Mouse (Mus musculus): ENCODE measurements around the gene Nsun2. TPM values are rescaled to one million over a fixed set of nuclear protein-coding genes. Genes with fewer than 3 reads are reported as not detected.
"Not testable (repeated sequence)": the region's sequence is repeated elsewhere in the genome, so short reads cannot be mapped to it uniquely, and the experiment has no call there.

Gene Nsun2
- polyA plus RNA-seq, 1 experiment from 2014 or later = 189 TPM

- H3K4me3 ChIP-seq; H3K36me3 ChIP-seq; ATAC-seq; H3K9me3 ChIP-seq (replicated peaks); H3K9ac ChIP-seq; H3K27me3 ChIP-seq (replicated peaks); H3K27ac ChIP-seq; H3K4me1 ChIP-seq; H3K4me2 ChIP-seq: not testable (repeated sequence)
- 79% methylated on average over 5 of the region's 5 CpGs for WGBS (ENCODE audit: insufficient replicate concordance)
Observed at GRCm38 (mm10) chr13:69600863-69601262, 67.3 kb downstream of the Nsun2 start.

GRCm38 (mm10) chr13:69601321-69601720 is 67.8 kb downstream of the Nsun2 start:
- no peaks in the 10 kb centered on the region for H3K27me3 ChIP-seq (replicated peaks)
- no peaks in the 10 kb centered on the region for H3K9me3 ChIP-seq (replicated peaks)
- no peak for ATAC-seq
- H3K4me1 ChIP-seq = no peaks in the 10 kb centered on the region
- no peak overlapping the region for H3K27ac ChIP-seq
- H3K4me3 ChIP-seq = no peak overlapping the region
- no peak overlapping the region for H3K4me2 ChIP-seq
- no peak overlapping the region for H3K9ac ChIP-seq
- WGBS (ENCODE audit: insufficient replicate concordance) = 63% methylated on average over 5 of the region's 5 CpGs
- no peaks in the 10 kb centered on the region for H3K36me3 ChIP-seq

- H3K27me3 ChIP-seq (replicated peaks) = peaks cover 6% of the 10 kb centered on the region; the same call in 1 of the 2 replicates
- ATAC-seq = no peak
Observed at GRCm38 (mm10) chr13:69604670-69605069, 71.1 kb downstream of the Nsun2 start.

GRCm38 (mm10) chr13:69608734-69609133 is 75.2 kb downstream of the Nsun2 start:
- Histone ChIP-seq H3K27ac (no peak overlapping the region), H3K9me3 (replicated peaks) (no peaks in the 10 kb centered on the region), H3K36me3 (peaks cover 8% of the 10 kb centered on the region), H3K27me3 (replicated peaks) (peaks cover 16% of the 10 kb centered on the region; the same call in 1 of the 2 replicates), H3K4me3 (no peak overlapping the region), H3K4me2 (no peak overlapping the region), H3K4me1 (peaks cover 32% of the 10 kb centered on the region), H3K9ac (no peak overlapping the region)
- WGBS (ENCODE audit: insufficient replicate concordance) = 19% methylated on average over 8 of the region's 8 CpGs
- ATAC-seq = no peak

More at GRCm38 (mm10) chr13:69604670-69605069, 71.1 kb downstream of the Nsun2 start:
- Histone ChIP-seq H3K4me2 (no peak overlapping the region), H3K27ac (no peak overlapping the region), H3K36me3 (no peaks in the 10 kb centered on the region), H3K4me1 (peaks cover 8% of the 10 kb centered on the region; the same call in 1 of the 2 replicates), H3K9ac (no peak overlapping the region), H3K9me3 (replicated peaks) (no peaks in the 10 kb centered on the region), H3K4me3 (no peak overlapping the region)
- WGBS (ENCODE audit: insufficient replicate concordance) = 65% methylated on average over 1 of the region's 1 CpGs

- Histone ChIP-seq H3K36me3 (peaks cover 28% of the 10 kb centered on the region), H3K4me2 (peak overlapping the region; percentile 93), H3K9me3 (replicated peaks) (no peaks in the 10 kb centered on the region), H3K9ac (peak overlapping the region; percentile 72), H3K4me1 (peaks cover 35% of the 10 kb centered on the region), H3K27ac (peak overlapping the region; percentile 49; the same call in 1 of the 2 replicates), H3K27me3 (replicated peaks) (peaks cover 16% of the 10 kb centered on the region; the same call in 1 of the 2 replicates), H3K4me3 (peak overlapping the region; percentile 81)
- no peak for ATAC-seq
- 1% methylated on average over 40 of the region's 40 CpGs for WGBS (ENCODE audit: insufficient replicate concordance)
Observed at GRCm38 (mm10) chr13:69610751-69611397, 77.3 kb downstream of the Nsun2 start.

- 2% methylated on average over 69 of the region's 69 CpGs for WGBS (ENCODE audit: insufficient replicate concordance)
- peak; percentile 98 for ATAC-seq
- Histone ChIP-seq H3K36me3 (peaks cover 35% of the 10 kb centered on the region), H3K9me3 (replicated peaks) (no peaks in the 10 kb centered on the region), H3K4me1 (peaks cover 40% of the 10 kb centered on the region), H3K27me3 (replicated peaks) (peaks cover 16% of the 10 kb centered on the region; the same call in 1 of the 2 replicates), H3K4me3 (peak within 1 kb of the TSS; percentile 81), H3K27ac (peak within 1 kb of the TSS; percentile 49), H3K9ac (peak within 1 kb of the TSS; percentile 84), H3K4me2 (peak within 1 kb of the TSS; percentile 93)
Observed at GRCm38 (mm10) chr13:69611398-69612174, 78.0 kb downstream of the Nsun2 start, which contains the start of gene Srd5a1. Srd5a1 (minus strand) TSS chr13:69611442.

- Histone ChIP-seq H3K27me3 (replicated peaks) (peaks cover 16% of the 10 kb centered on the region; the same call in 1 of the 2 replicates), H3K9me3 (replicated peaks) (no peaks in the 10 kb centered on the region), H3K27ac (peak overlapping the region; percentile 38), H3K9ac (peak overlapping the region; percentile 84), H3K36me3 (peaks cover 41% of the 10 kb centered on the region), H3K4me2 (peak overlapping the region; percentile 93), H3K4me1 (peaks cover 40% of the 10 kb centered on the region), H3K4me3 (peak overlapping the region; percentile 81)
- no peak for ATAC-seq
- 0% methylated on average over 24 of the region's 24 CpGs for WGBS (ENCODE audit: insufficient replicate concordance)
Observed at GRCm38 (mm10) chr13:69612175-69612544, 78.6 kb downstream of the Nsun2 start.

- peaks cover 22% of the 10 kb centered on the region for H3K4me1 ChIP-seq
- H3K27ac ChIP-seq = no peak overlapping the region
- H3K4me3 ChIP-seq = no peak overlapping the region
- H3K27me3 ChIP-seq (replicated peaks) = no peaks in the 10 kb centered on the region
- H3K36me3 ChIP-seq = peaks cover 84% of the 10 kb centered on the region
- no peaks in the 10 kb centered on the region for H3K9me3 ChIP-seq (replicated peaks)
- WGBS (ENCODE audit: insufficient replicate concordance) = 64% methylated on average over 6 of the region's 6 CpGs
- no peak overlapping the region for H3K9ac ChIP-seq
- no peak for ATAC-seq
- no peak overlapping the region for H3K4me2 ChIP-seq
Observed at GRCm38 (mm10) chr13:69616716-69617115, 83.2 kb downstream of the Nsun2 start.

GRCm38 (mm10) chr13:69623843-69624242 is 90.3 kb downstream of the Nsun2 start:
- 78% methylated on average over 5 of the region's 5 CpGs for WGBS (ENCODE audit: insufficient replicate concordance)
- Histone ChIP-seq H3K4me1 (no peaks in the 10 kb centered on the region), H3K36me3 (peaks cover 96% of the 10 kb centered on the region), H3K9ac (no peak overlapping the region), H3K4me3 (no peak overlapping the region), H3K9me3 (replicated peaks) (no peaks in the 10 kb centered on the region), H3K27me3 (replicated peaks) (no peaks in the 10 kb centered on the region), H3K4me2 (no peak overlapping the region), H3K27ac (no peak overlapping the region)
- ATAC-seq = no peak

- H3K27ac ChIP-seq = no peak overlapping the region
- peaks cover 96% of the 10 kb centered on the region for H3K36me3 ChIP-seq
- H3K9me3 ChIP-seq (replicated peaks) = no peaks in the 10 kb centered on the region
- H3K4me2 ChIP-seq = no peak overlapping the region
- H3K27me3 ChIP-seq (replicated peaks) = no peaks in the 10 kb centered on the region
- no peak overlapping the region for H3K9ac ChIP-seq
- WGBS (ENCODE audit: insufficient replicate concordance) = 78% methylated on average over 3 of the region's 3 CpGs
- H3K4me1 ChIP-seq = no peaks in the 10 kb centered on the region
- ATAC-seq = no peak
- H3K4me3 ChIP-seq = no peak overlapping the region
Observed at GRCm38 (mm10) chr13:69624510-69624909, 91.0 kb downstream of the Nsun2 start.

GRCm38 (mm10) chr13:69627941-69628340 is 94.4 kb downstream of the Nsun2 start:
- Histone ChIP-seq H3K9me3 (replicated peaks) (no peaks in the 10 kb centered on the region), H3K27ac (no peak overlapping the region), H3K4me3 (no peak overlapping the region), H3K4me1 (no peaks in the 10 kb centered on the region), H3K27me3 (replicated peaks) (no peaks in the 10 kb centered on the region), H3K4me2 (no peak overlapping the region), H3K36me3 (peaks cover 100% of the 10 kb centered on the region), H3K9ac (no peak overlapping the region)
- WGBS (ENCODE audit: insufficient replicate concordance) = 79% methylated on average over 3 of the region's 3 CpGs
- no peak for ATAC-seq

GRCm38 (mm10) chr13:69630576-69630975 is 97.0 kb downstream of the Nsun2 start:
- no peaks in the 10 kb centered on the region for H3K4me1 ChIP-seq
- H3K4me2 ChIP-seq = no peak overlapping the region
- ATAC-seq = no peak
- no peaks in the 10 kb centered on the region for H3K9me3 ChIP-seq (replicated peaks)
- H3K4me3 ChIP-seq = no peak overlapping the region
- H3K27me3 ChIP-seq (replicated peaks) = no peaks in the 10 kb centered on the region
- no peak overlapping the region for H3K9ac ChIP-seq
- no peak overlapping the region for H3K27ac ChIP-seq
- WGBS (ENCODE audit: insufficient replicate concordance) = 71% methylated on average over 8 of the region's 8 CpGs
- H3K36me3 ChIP-seq = peaks cover 100% of the 10 kb centered on the region

Data from liver, embryonic 12.5 days (tissue).